18 mouse cellular contexts compared by ENCODE assay signal in genomic region chr6:101306834-101307233, GRCm38 (mm10).
DNase-seq lines count a peak whose midpoint lies in the region; ATAC-seq and TF ChIP-seq lines count a peak whose summit lies in the region.
"Had no signal": no experiment of that assay in that cellular context is flagged by ENCODE, and none has a peak within 500 bp of the region (broad histone marks: within the 10 kb centered on the region; RNA-seq: fewer than 3 reads in every experiment).

No protein-coding gene starts in this region.

- no peak for TF ChIP-seq CTCF in lung, embryonic 14.5 days (IDR thresholded peaks at IDR 0.05; ENCODE audit: low read depth)

- H3K27me3 ChIP-seq in heart, embryonic 11.5 days (ENCODE audit: control insufficient read depth, insufficient read depth, low read length), result no peaks in the 10 kb centered on the region
- no peaks in the 10 kb centered on the region for H3K27me3 ChIP-seq in lung, embryonic 14.5 days (ENCODE audit: insufficient read depth, low read length)
- H3K27me3 ChIP-seq in embryonic facial prominence, embryonic 11.5 days (ENCODE audit: control insufficient read depth, insufficient read depth, low read length), result no peaks in the 10 kb centered on the region
- H3K27me3 ChIP-seq in limb, embryonic 14.5 days (ENCODE audit: control insufficient read depth, insufficient read depth, low read length), result no peaks in the 10 kb centered on the region
- H3K27me3 ChIP-seq in kidney, embryonic 14.5 days (ENCODE audit: control insufficient read depth, insufficient read depth, low read length), result no peaks in the 10 kb centered on the region
- H3K27me3 ChIP-seq: intestine, embryonic 15.5 days had no signal

- H3K27ac ChIP-seq in heart, embryonic 11.5 days (ENCODE audit: low read depth, low read length), result no peak overlapping the region
- H3K27ac ChIP-seq in lung, embryonic 14.5 days (ENCODE audit: low read depth), result peak overlapping the region; percentile 44; the same call in 1 of the 2 replicates
- H3K27ac ChIP-seq in embryonic facial prominence, embryonic 11.5 days (replicated peaks; ENCODE audit: low read depth, low read length), result no peak overlapping the region
- H3K27ac ChIP-seq in limb, embryonic 14.5 days (replicated peaks; ENCODE audit: low read depth, low read length), result peak overlapping the region; percentile 48
- H3K27ac ChIP-seq in kidney, embryonic 14.5 days (ENCODE audit: low read depth, low read length), result no peak overlapping the region
- H3K27ac ChIP-seq: hindbrain, embryonic 12.5 days; intestine, embryonic 15.5 days; neural tube, embryonic 12.5 days had no signal

- H3K9ac ChIP-seq in heart, embryonic 11.5 days (ENCODE audit: low read depth, low read length), result no peak overlapping the region
- H3K9ac ChIP-seq in lung, embryonic 14.5 days, result no peak overlapping the region
- H3K9ac ChIP-seq in embryonic facial prominence, embryonic 11.5 days (replicated peaks; ENCODE audit: low read length), result no peak overlapping the region
- H3K9ac ChIP-seq in limb, embryonic 14.5 days (ENCODE audit: low read depth, low read length, severe bottlenecking), result no peak overlapping the region
- H3K9ac ChIP-seq in kidney, embryonic 14.5 days (ENCODE audit: low read depth, low read length), result no peak overlapping the region
- H3K9ac ChIP-seq: hindbrain, embryonic 12.5 days; intestine, embryonic 15.5 days; neural tube, embryonic 12.5 days had no signal

- H3K36me3 ChIP-seq in heart, embryonic 11.5 days (ENCODE audit: control insufficient read depth, insufficient read depth, low read length), result no peaks in the 10 kb centered on the region
- H3K36me3 ChIP-seq in lung, embryonic 14.5 days (ENCODE audit: insufficient read depth), result 0 out of 2 replicates have a peak, but pooled peaks cover 5% of the 10 kb centered on the region
- H3K36me3 ChIP-seq in embryonic facial prominence, embryonic 11.5 days (replicated peaks; ENCODE audit: control insufficient read depth, insufficient read depth, low read depth, low read length), result no peaks in the 10 kb centered on the region
- no peaks in the 10 kb centered on the region for H3K36me3 ChIP-seq in limb, embryonic 14.5 days (ENCODE audit: control insufficient read depth, insufficient read depth, low read length)
- H3K36me3 ChIP-seq in kidney, embryonic 14.5 days (ENCODE audit: control insufficient read depth, insufficient read depth, low read length), result no peaks in the 10 kb centered on the region
- H3K36me3 ChIP-seq: G1E; hindbrain, embryonic 12.5 days; intestine, embryonic 15.5 days; neural tube, embryonic 12.5 days had no signal

- WGBS in heart, embryonic 11.5 days (ENCODE audit: insufficient replicate concordance), result 66% methylated on average over 7 of the region's 7 CpGs
- WGBS in lung, embryonic 14.5 days, result 35% methylated on average over 7 of the region's 7 CpGs
- WGBS in embryonic facial prominence, embryonic 11.5 days, result 29% methylated on average over 7 of the region's 7 CpGs
- 24% methylated on average over 7 of the region's 7 CpGs for WGBS in limb, embryonic 14.5 days
- 60% methylated on average over 7 of the region's 7 CpGs for WGBS in kidney, embryonic 14.5 days

- peak; percentile 81 for DNase-seq in heart, adult 11 months
- DNase-seq in lung, embryonic 14.5 days, result peak; percentile 67
- no peak for DNase-seq in lung, postnatal 36 days
- DNase-seq in embryonic facial prominence, embryonic 11.5 days (ENCODE audit: low spot score), result peak; percentile 65
- DNase-seq in limb, embryonic 14.5 days (ENCODE audit: low spot score), result peak; percentile 78
- DNase-seq in retina, embryonic 14.5 days (ENCODE audit: low spot score), result no peak
- DNase-seq: adrenal gland, postnatal 14 days; cerebellum, postnatal 10 days; kidney, postnatal 10 days; layer of hippocampus, adult 9-11 months had no signal

- H3K4me2 ChIP-seq in heart, embryonic 11.5 days, result no peak overlapping the region
- H3K4me2 ChIP-seq in lung, embryonic 14.5 days, result no peak overlapping the region
- H3K4me2 ChIP-seq in embryonic facial prominence, embryonic 11.5 days (ENCODE audit: low read depth, low read length), result no peak overlapping the region
- H3K4me2 ChIP-seq in limb, embryonic 14.5 days (replicated peaks; ENCODE audit: low read depth, low read length, severe bottlenecking), result no peak overlapping the region; the same call in 1 of the 2 replicates
- H3K4me2 ChIP-seq in kidney, embryonic 14.5 days (replicated peaks; ENCODE audit: low read depth, low read length), result no peak overlapping the region
- H3K4me2 ChIP-seq: hindbrain, embryonic 12.5 days; intestine, embryonic 15.5 days; neural tube, embryonic 12.5 days had no signal

- H3K4me3 ChIP-seq in heart, embryonic 11.5 days (ENCODE audit: low read depth, low read length), result no peak overlapping the region
- no peak overlapping the region for H3K4me3 ChIP-seq in lung, embryonic 14.5 days (ENCODE audit: low read depth, low read length)
- H3K4me3 ChIP-seq in embryonic facial prominence, embryonic 11.5 days (ENCODE audit: low read depth, low read length), result no peak overlapping the region
- H3K4me3 ChIP-seq in limb, embryonic 14.5 days (replicated peaks; ENCODE audit: low read length), result no peak overlapping the region
- no peak overlapping the region for H3K4me3 ChIP-seq in kidney, embryonic 14.5 days (ENCODE audit: low read length)
- H3K4me3 ChIP-seq: hindbrain, embryonic 12.5 days; intestine, embryonic 15.5 days; neural tube, embryonic 12.5 days had no signal

- TF ChIP-seq POLR2A in limb, embryonic 14.5 days (IDR thresholded peaks at IDR 0.05; ENCODE audit: borderline replicate concordance, extremely low read depth, insufficient read depth, insufficient read length), result no peak

- H3K4me1 ChIP-seq in heart, embryonic 11.5 days (ENCODE audit: control insufficient read depth, insufficient read depth, low read length), result peaks cover 21% of the 10 kb centered on the region
- H3K4me1 ChIP-seq in lung, embryonic 14.5 days (ENCODE audit: insufficient read depth), result peaks cover 16% of the 10 kb centered on the region
- H3K4me1 ChIP-seq in embryonic facial prominence, embryonic 11.5 days (ENCODE audit: control insufficient read depth, insufficient read depth, low read length), result peaks cover 8% of the 10 kb centered on the region
- H3K4me1 ChIP-seq in limb, embryonic 14.5 days (ENCODE audit: control insufficient read depth, insufficient read depth, low read length), result peaks cover 40% of the 10 kb centered on the region
- 0 out of 2 replicates have a peak, but pooled peaks cover 6% of the 10 kb centered on the region for H3K4me1 ChIP-seq in kidney, embryonic 14.5 days (ENCODE audit: control insufficient read depth, insufficient read depth, low read length)

- no peak for ATAC-seq in heart, embryonic 11.5 days (replicated peaks; ENCODE audit: insufficient number of reproducible peaks, low FRiP score, low TSS enrichment)
- peak; percentile 57; the same call in 1 of the 2 replicates for ATAC-seq in lung, embryonic 14.5 days (ENCODE audit: insufficient read depth)
- ATAC-seq in embryonic facial prominence, embryonic 11.5 days (replicated peaks; ENCODE audit: insufficient number of reproducible peaks, low FRiP score, low TSS enrichment, low read depth), result no peak
- peak; percentile 34; the same call in 1 of the 2 replicates for ATAC-seq in limb, embryonic 14.5 days (ENCODE audit: low FRiP score, low read depth)
- no peak for ATAC-seq in kidney, embryonic 14.5 days (ENCODE audit: low FRiP score, low TSS enrichment)
- ATAC-seq: forebrain, embryonic 16.5 days; intestine, embryonic 15.5 days; midbrain, embryonic 16.5 days had no signal

- no peaks in the 10 kb centered on the region for H3K9me3 ChIP-seq in heart, embryonic 11.5 days (replicated peaks; ENCODE audit: control insufficient read depth, low read length)
- H3K9me3 ChIP-seq in lung, embryonic 14.5 days (ENCODE audit: low read depth, low read length), result no peaks in the 10 kb centered on the region
- no peaks in the 10 kb centered on the region for H3K9me3 ChIP-seq in embryonic facial prominence, embryonic 11.5 days (replicated peaks; ENCODE audit: control insufficient read depth, low read length)
- no peaks in the 10 kb centered on the region for H3K9me3 ChIP-seq in limb, embryonic 14.5 days (ENCODE audit: control insufficient read depth, low read length)
- no peaks in the 10 kb centered on the region for H3K9me3 ChIP-seq in kidney, embryonic 14.5 days (ENCODE audit: control insufficient read depth, low read length)
- H3K9me3 ChIP-seq: hindbrain, embryonic 12.5 days; intestine, embryonic 15.5 days; neural tube, embryonic 12.5 days had no signal

Comparison
In these comparisons a context has a peak if more than half of its experiments do, and no peak if none do; other contexts are left out.
1. DNase-seq: peak in heart, adult 11 months (single experiment), lung, embryonic 14.5 days (single experiment), embryonic facial prominence, embryonic 11.5 days (single experiment) and limb, embryonic 14.5 days (single experiment); none in lung, postnatal 36 days (single experiment) and retina, embryonic 14.5 days (single experiment).
2. ATAC-seq: peak in lung, embryonic 14.5 days (single experiment) and limb, embryonic 14.5 days (single experiment); none in heart, embryonic 11.5 days (single experiment), embryonic facial prominence, embryonic 11.5 days (single experiment) and kidney, embryonic 14.5 days (single experiment).
3. H3K27ac ChIP-seq: peak in lung, embryonic 14.5 days (single experiment) and limb, embryonic 14.5 days (single experiment); none in heart, embryonic 11.5 days (single experiment), embryonic facial prominence, embryonic 11.5 days (single experiment) and kidney, embryonic 14.5 days (single experiment).